8 mouse cellular contexts compared by ENCODE assay signal in genomic region chr8:48309191-48309987, GRCm38 (mm10).
A peak's percentile ranks its signal among the peaks of the same experiment; 100 is the strongest.
DNase-seq lines count a peak whose midpoint lies in the region; ATAC-seq and TF ChIP-seq lines count a peak whose summit lies in the region.

No protein-coding gene starts in this region.

- H3K9ac ChIP-seq in embryonic facial prominence, embryonic 12.5 days: no peak overlapping the region
- no peak overlapping the region for H3K9ac ChIP-seq in hindbrain, embryonic 13.5 days
- no peak overlapping the region for H3K9ac ChIP-seq in midbrain, postnatal 0 days (replicated peaks; ENCODE audit: low read length, poor library complexity, severe bottlenecking)

- peaks cover 8% of the 10 kb centered on the region for H3K36me3 ChIP-seq in embryonic facial prominence, embryonic 12.5 days
- no peaks in the 10 kb centered on the region; the same call in 1 of the 2 replicates for H3K36me3 ChIP-seq in hindbrain, embryonic 13.5 days
- H3K36me3 ChIP-seq in midbrain, postnatal 0 days (ENCODE audit: insufficient read depth, low read length): no peaks in the 10 kb centered on the region

- peak; percentile 13 for DNase-seq in adrenal gland, postnatal 14 days
- DNase-seq in adrenal gland, postnatal 4 days (ENCODE audit: low spot score in 2 of 2): no peak
- no peak for DNase-seq in midbrain, postnatal 0 days (ENCODE audit: low spot score)
- no peak for DNase-seq in left cerebral cortex, adult 18-20 months (ENCODE audit: low spot score in 2 of 2)

- no peak overlapping the region for H3K4me2 ChIP-seq in embryonic facial prominence, embryonic 12.5 days (replicated peaks)
- H3K4me2 ChIP-seq in hindbrain, embryonic 13.5 days: no peak overlapping the region
- H3K4me2 ChIP-seq in midbrain, postnatal 0 days (ENCODE audit: low read depth, low read length, poor library complexity, severe bottlenecking): no peak overlapping the region

- 0 out of 2 replicates have a peak, but pooled peaks have one; percentile 49 for ATAC-seq in embryonic facial prominence, embryonic 12.5 days (ENCODE audit: insufficient number of reproducible peaks, insufficient read depth, low FRiP score, low TSS enrichment)
- ATAC-seq in hindbrain, embryonic 13.5 days (ENCODE audit: low FRiP score): 0 out of 2 replicates have a peak, but pooled peaks have one; percentile 17
- no peak for ATAC-seq in midbrain, postnatal 0 days (ENCODE audit: low FRiP score)
- no peak for ATAC-seq in erythroid progenitor cell, adult 5-6 weeks (replicated peaks; ENCODE audit: low FRiP score, poor library complexity, severe bottlenecking)
- no peak for ATAC-seq in frontal cortex, adult (ENCODE audit: low TSS enrichment)

- 52% methylated on average over 16 of the region's 16 CpGs for WGBS in embryonic facial prominence, embryonic 12.5 days
- 52% methylated on average over 16 of the region's 16 CpGs for WGBS in hindbrain, embryonic 13.5 days
- 52% methylated on average over 16 of the region's 16 CpGs for WGBS in midbrain, postnatal 0 days

- H3K27me3 ChIP-seq in embryonic facial prominence, embryonic 12.5 days: no peaks in the 10 kb centered on the region
- H3K27me3 ChIP-seq in hindbrain, embryonic 13.5 days: no peaks in the 10 kb centered on the region
- no peaks in the 10 kb centered on the region for H3K27me3 ChIP-seq in midbrain, postnatal 0 days (ENCODE audit: insufficient read depth, low read length)

- no peak overlapping the region for H3K4me3 ChIP-seq in embryonic facial prominence, embryonic 12.5 days
- no peak overlapping the region for H3K4me3 ChIP-seq in hindbrain, embryonic 13.5 days
- H3K4me3 ChIP-seq in midbrain, postnatal 0 days (ENCODE audit: low read depth, low read length): no peak overlapping the region

- peaks cover 29% of the 10 kb centered on the region for H3K4me1 ChIP-seq in embryonic facial prominence, embryonic 12.5 days
- peaks cover 41% of the 10 kb centered on the region for H3K4me1 ChIP-seq in hindbrain, embryonic 13.5 days (replicated peaks)
- H3K4me1 ChIP-seq in midbrain, postnatal 0 days (ENCODE audit: insufficient read depth, low read length): peaks cover 7% of the 10 kb centered on the region; the same call in 1 of the 2 replicates

- H3K9me3 ChIP-seq in embryonic facial prominence, embryonic 12.5 days: no peaks in the 10 kb centered on the region
- no peaks in the 10 kb centered on the region for H3K9me3 ChIP-seq in hindbrain, embryonic 13.5 days
- no peaks in the 10 kb centered on the region for H3K9me3 ChIP-seq in midbrain, postnatal 0 days (ENCODE audit: low read length)

- H3K27ac ChIP-seq in embryonic facial prominence, embryonic 12.5 days: peak overlapping the region; percentile 70
- peak overlapping the region; percentile 63 for H3K27ac ChIP-seq in hindbrain, embryonic 13.5 days
- 0 out of 2 replicates have a peak overlapping the region, but pooled peaks have one; percentile 3 for H3K27ac ChIP-seq in midbrain, postnatal 0 days (ENCODE audit: low read depth, low read length)

- TF ChIP-seq CTCF in midbrain, postnatal 0 days (IDR thresholded peaks at IDR 0.05): no peak

Comparison
In these comparisons a context has a peak if more than half of its experiments do, and no peak if none do; other contexts are left out.
1. ATAC-seq: peak in embryonic facial prominence, embryonic 12.5 days (single experiment) and hindbrain, embryonic 13.5 days (single experiment); none in midbrain, postnatal 0 days (single experiment), erythroid progenitor cell, adult 5-6 weeks (single experiment) and frontal cortex, adult (single experiment).
2. H3K27ac ChIP-seq: peak in every context shown above with its lines; median percentile 70 in embryonic facial prominence, embryonic 12.5 days; 63 in hindbrain, embryonic 13.5 days; 3 in midbrain, postnatal 0 days.